Mouse (Mus musculus) G1E (cell line): ENCODE data around the gene Lemd1.

Experiments
- CTCF ChIP-seq: IDR thresholded peaks from 2 replicates; pipeline ENCODE4 v1.5.1; 2012; ENCODE audit warnings: low read depth, low read length, inconsistent platforms, mixed read lengths
- GATA1 ChIP-seq: IDR thresholded peaks from 2 replicates; pipeline ENCODE4 v1.6.1; 2012; ENCODE audit warnings: borderline replicate concordance, low read length, inconsistent platforms, mixed read lengths
- TAL1 ChIP-seq: conservative IDR thresholded peaks from 2 replicates; pipeline ENCODE4 v1.6.1; 2012; ENCODE audit warnings: low read depth, low read length, inconsistent platforms, mixed read lengths

- TF ChIP-seq CTCF: no peak
- no peak for TF ChIP-seq GATA1
- no peak for TF ChIP-seq TAL1
Observed at GRCm38 (mm10) chr1:132151908-132152307, 39.3 kb upstream of the Lemd1 start.
